Mouse (Mus musculus) heart, adult 2 months (tissue): ENCODE measurements around the gene N6amt1.

Experiments used
- CTCF ChIP-seq: fragments of 200-600 bp; IDR thresholded peaks from 2 replicates; pipeline ENCODE4 v1.8.1; 2022; ENCODE audit warnings: antibody characterized with exemption, mild to moderate bottlenecking, moderate library complexity
- EP300 ChIP-seq: fragments of 200-500 bp; IDR thresholded peaks from 2 replicates; pipeline ENCODE4 v1.6.1; 2011; ENCODE audit warnings: low read depth, low read length, control low read depth; ENCODE audit not compliant: insufficient read depth
- POLR2A ChIP-seq: fragments of 200-500 bp; IDR thresholded peaks from 2 replicates; pipeline ENCODE4 v1.6.1; 2011; ENCODE audit warnings: mild to moderate bottlenecking, low read depth, low read length, control low read depth; ENCODE audit not compliant: insufficient read depth

DNA sequence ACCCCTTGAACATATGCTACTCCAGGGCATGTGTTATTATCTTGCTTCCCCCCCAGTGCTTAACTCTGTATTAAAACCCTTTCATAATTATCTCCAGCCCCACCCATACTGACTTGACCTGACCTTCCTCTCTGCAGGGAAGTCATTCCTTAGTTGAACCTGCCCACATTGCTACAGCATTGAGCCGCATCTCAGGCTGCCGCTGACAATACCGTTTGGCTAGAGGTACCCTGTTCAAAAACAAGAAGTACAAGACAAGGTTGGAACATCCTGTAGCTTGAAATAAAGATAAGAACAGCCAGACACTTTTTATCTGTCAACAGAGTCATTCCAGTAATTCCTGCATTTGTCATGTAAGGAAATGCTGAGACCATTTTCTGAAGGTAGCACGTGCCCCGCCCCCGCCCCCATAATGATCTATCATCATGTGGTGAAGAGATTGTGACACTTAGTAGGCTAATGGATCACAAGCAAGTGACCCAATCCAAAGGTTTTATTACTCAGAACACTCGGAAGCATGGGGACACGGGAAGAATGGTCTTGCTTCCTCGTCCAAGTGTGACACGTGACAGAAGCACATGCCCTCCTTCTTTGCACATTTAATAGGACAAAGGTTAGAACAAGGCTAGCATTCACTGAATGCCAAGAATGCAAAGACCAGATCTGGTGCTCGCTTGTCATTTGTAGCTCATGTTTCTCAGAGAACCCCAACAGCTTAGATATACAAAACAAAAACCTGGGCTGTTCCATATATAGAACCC, 48.6 kb upstream of the N6amt1 start:
- TF ChIP-seq CTCF (no peak), POLR2A (no peak), EP300 (peak; percentile 59; the same call in 1 of the 2 replicates)
